Comparison of ENCODE assay signal across 8 mouse cellular contexts in the genomic region with DNA sequence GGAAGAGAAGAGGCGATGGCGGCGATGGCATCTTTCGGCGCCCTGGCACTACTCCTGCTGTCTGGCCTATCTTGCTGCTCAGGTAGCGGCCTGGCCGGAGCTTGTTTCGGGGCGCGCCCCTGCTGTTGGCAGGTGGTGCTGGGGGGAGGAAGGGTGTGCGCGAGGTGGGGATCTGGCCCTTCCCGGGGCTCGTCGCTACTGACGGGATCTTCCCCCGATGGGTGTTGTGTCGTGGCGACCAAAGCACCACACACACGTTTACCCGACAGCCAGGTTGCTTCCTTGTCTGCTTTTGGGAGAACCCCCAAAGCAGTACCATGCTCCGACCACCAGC. TPM values are rescaled to one million over a fixed set of nuclear protein-coding genes. Genes with fewer than 3 reads are reported as not detected.
DNase-seq lines count a peak whose midpoint lies in the region; ATAC-seq and TF ChIP-seq lines count a peak whose summit lies in the region.

No protein-coding gene starts in this region.

- H3K27ac ChIP-seq in layer of hippocampus, adult 2 months = peak overlapping the region; percentile 90
- H3K27ac ChIP-seq in embryonic facial prominence, embryonic 10.5 days (replicated peaks) = peak overlapping the region; percentile 89

- no peak for DNase-seq in layer of hippocampus, adult 2 months (ENCODE audit: low spot score in 2 of 2)
- DNase-seq in layer of hippocampus, postnatal 25 days (ENCODE audit: extremely low spot score in 1 of 2, low spot score in 1 of 2) = no peak
- no peak for DNase-seq in embryonic facial prominence, embryonic 10.5 days (ENCODE audit: low spot score)
- no peak for DNase-seq in layer of hippocampus, adult 11-12 months (ENCODE audit: low spot score)
- no peak for DNase-seq in urinary bladder, postnatal 10 days (ENCODE audit: low spot score)
- no peak for DNase-seq in embryo, embryonic 10.5 days (ENCODE audit: low spot score)

- peak overlapping the region; percentile 82 for H3K4me2 ChIP-seq in myocyte (ENCODE audit: low read depth)

- H3K4me1 ChIP-seq in embryonic facial prominence, embryonic 10.5 days = peaks cover 14% of the 10 kb centered on the region

- no peak for TF ChIP-seq POLR2A in myocyte (IDR thresholded peaks at IDR 0.05; ENCODE audit: insufficient read length, low read depth)

- peaks cover 32% of the 10 kb centered on the region for H3K36me3 ChIP-seq in embryonic facial prominence, embryonic 10.5 days (replicated peaks)
- H3K36me3 ChIP-seq in myocyte (ENCODE audit: control insufficient read depth, insufficient read depth) = no peaks in the 10 kb centered on the region

- peaks cover 33% of the 10 kb centered on the region for H3K27me3 ChIP-seq in embryonic facial prominence, embryonic 10.5 days (replicated peaks; ENCODE audit: low read depth, poor library complexity, severe bottlenecking)
- H3K27me3 ChIP-seq in myocyte (ENCODE audit: control insufficient read depth, insufficient read depth, insufficient read length) = no peaks in the 10 kb centered on the region

- ATAC-seq in inflammation-experienced regulatory T-cells, adult 6 months = peak; percentile 34

- H3ac ChIP-seq in myocyte (ENCODE audit: control insufficient read depth, insufficient read length) = peak overlapping the region; percentile 48

- H3K4me3 ChIP-seq in layer of hippocampus, adult 2 months = peak overlapping the region; percentile 70
- H3K4me3 ChIP-seq in embryonic facial prominence, embryonic 10.5 days = peak overlapping the region; percentile 69
- H3K4me3 ChIP-seq in myocyte = peak overlapping the region; percentile 88

- 15% methylated on average over 22 of the region's 22 CpGs for WGBS in embryonic facial prominence, embryonic 10.5 days

- H3K79me2 ChIP-seq in myocyte (ENCODE audit: control insufficient read depth, insufficient read depth) = peaks cover 52% of the 10 kb centered on the region

- TF ChIP-seq CTCF in layer of hippocampus, adult 2 months (conservative IDR thresholded peaks at IDR 0.05) = no peak

- H3K9me3 ChIP-seq in embryonic facial prominence, embryonic 10.5 days = no peaks in the 10 kb centered on the region

TF ChIP-seq in myocyte, 11 proteins besides CTCF, POLR2A, EP300 and RAD21:
- TF ChIP-seq USF1 (IDR thresholded peaks at IDR 0.05; ENCODE audit: low read depth) (no peak), TCF3 (IDR thresholded peaks at IDR 0.05; ENCODE audit: insufficient read length, low read depth) (no peak), SRF (IDR thresholded peaks at IDR 0.05; ENCODE audit: control insufficient read depth, insufficient read length, low read depth) (no peak), MYOG (IDR thresholded peaks at IDR 0.05; ENCODE audit: control insufficient read depth in 1 of 3, insufficient read depth in 1 of 3, insufficient read length in 2 of 3, low read depth in 2 of 3) (no peak), MYOD1 (IDR thresholded peaks at IDR 0.05; ENCODE audit: control insufficient read depth in 1 of 3, insufficient read length in 2 of 3, low read depth in 2 of 3) (no peak), TCF12 (IDR thresholded peaks at IDR 0.05; ENCODE audit: insufficient read depth, poor library complexity, severe bottlenecking) (no peak), POLR2AphosphoS2 (IDR thresholded peaks at IDR 0.05; ENCODE audit: insufficient read length, low read depth) (no peak), MAX (IDR thresholded peaks at IDR 0.05; ENCODE audit: low read depth) (no peak), REST (IDR thresholded peaks at IDR 0.05; ENCODE audit: insufficient read depth, insufficient read length) (no peak), E2F4 (IDR thresholded peaks at IDR 0.05; ENCODE audit: insufficient read depth) (no peak), CEBPB (IDR thresholded peaks at IDR 0.05; ENCODE audit: insufficient read depth, poor library complexity, severe bottlenecking) (no peak)
TF ChIP-seq in myocyte: peak in this region for 0.

RNA-seq across cellular contexts. Expression of a gene that starts 0.4 kb away (rescaled TPM):
- 10 to 100 TPM; 89.1 to 94.1 TPM for total RNA-seq in layer of hippocampus, adult 2 months (2021)
- total RNA-seq in layer of hippocampus, postnatal 25 days (2021) = 10 to 100 TPM; 88.1 to 97.2 TPM
- 101 and 107 TPM in 2 replicates for polyA plus RNA-seq in embryonic facial prominence, embryonic 10.5 days (2016; fragmentation: Nextera tagmentation; extraction: Ambion mirVana)
- polyA plus RNA-seq in inflammation-experienced regulatory T-cells, adult 6 months (2017; shearing (Covaris generic)) = 100 to 1,000 TPM; 206 to 265 (median 243) TPM
- polyA plus RNA-seq in myocyte (2012; fragmentation: generic; extraction: Trizol) = 224 TPM

RNA-seq across cellular contexts. Expression of a gene that starts 0.5 kb away (rescaled TPM):
- 100 to 1,000 TPM; 207 to 209 TPM for total RNA-seq in layer of hippocampus, adult 2 months (2021)
- 100 to 1,000 TPM; 189 to 199 TPM for total RNA-seq in layer of hippocampus, postnatal 25 days (2021)
- polyA plus RNA-seq in embryonic facial prominence, embryonic 10.5 days (2016; fragmentation: Nextera tagmentation; extraction: Ambion mirVana) = 175 and 176 TPM in 2 replicates
- 100 to 1,000 TPM; 135 to 184 (median 143) TPM for polyA plus RNA-seq in inflammation-experienced regulatory T-cells, adult 6 months (2017; shearing (Covaris generic))
- polyA plus RNA-seq in myocyte (2012; fragmentation: generic; extraction: Trizol) = 238 TPM

RNA-seq across cellular contexts. Expression of a gene that starts 13.0 kb away (rescaled TPM):
- total RNA-seq in layer of hippocampus, adult 2 months (2021) = 1 to 10 TPM; 3.9 to 4.3 TPM
- 1 to 10 TPM; 4.3 to 8.7 TPM for total RNA-seq in layer of hippocampus, postnatal 25 days (2021)
- 1.00 and 2.0 TPM in 2 replicates for polyA plus RNA-seq in embryonic facial prominence, embryonic 10.5 days (2016; fragmentation: Nextera tagmentation; extraction: Ambion mirVana)
- 1 to 10 TPM in 1 of 3 experiments, under 1 TPM in 2; 0.35 to 1.1 (median 0.59) TPM for polyA plus RNA-seq in inflammation-experienced regulatory T-cells, adult 6 months (2017; shearing (Covaris generic))
- polyA plus RNA-seq in myocyte (2012; fragmentation: generic; extraction: Trizol) = 16.9 TPM

RNA-seq across cellular contexts. Expression of a gene that starts 30.3 kb away (rescaled TPM):
- 10 to 100 TPM; 11.2 to 12.1 TPM for total RNA-seq in layer of hippocampus, adult 2 months (2021)
- total RNA-seq in layer of hippocampus, postnatal 25 days (2021) = 10 to 100 TPM; 15.8 to 18.2 TPM
- 0.08 and 0.14 TPM in 2 replicates for polyA plus RNA-seq in embryonic facial prominence, embryonic 10.5 days (2016; fragmentation: Nextera tagmentation; extraction: Ambion mirVana)
- not detected for polyA plus RNA-seq in inflammation-experienced regulatory T-cells, adult 6 months (2017; shearing (Covaris generic))
- polyA plus RNA-seq in myocyte (2012; fragmentation: generic; extraction: Trizol) = 0.66 TPM

RNA-seq across cellular contexts. Expression of a gene that starts 37.6 kb away (rescaled TPM):
- 100 to 1,000 TPM in 1 of 2 experiments, 10 to 100 TPM in 1; 93.3 to 107 TPM for total RNA-seq in layer of hippocampus, adult 2 months (2021)
- 100 to 1,000 TPM; 101 to 102 TPM for total RNA-seq in layer of hippocampus, postnatal 25 days (2021)
- 0.65 and 0.79 TPM in 2 replicates for polyA plus RNA-seq in embryonic facial prominence, embryonic 10.5 days (2016; fragmentation: Nextera tagmentation; extraction: Ambion mirVana)
- polyA plus RNA-seq in inflammation-experienced regulatory T-cells, adult 6 months (2017; shearing (Covaris generic)) = under 1 TPM; 0.15 to 0.24 (median 0.15) TPM
- polyA plus RNA-seq in myocyte (2012; fragmentation: generic; extraction: Trizol) = 0.25 TPM
